Mouse (Mus musculus) megakaryocyte, adult 5-6 weeks (primary cell): ENCODE data around the gene Tbc1d24. TPM values are rescaled to one million over a fixed set of nuclear protein-coding genes. Genes with fewer than 3 reads are reported as not detected.
"Not testable (repeated sequence)": the region's sequence is repeated elsewhere in the genome, so short reads cannot be mapped to it uniquely, and the experiment has no call there.

Experiments
- ATAC-seq: 2 replicates; pipeline ENCODE4 v1.8.0; 2016; ENCODE audit warnings: mild to moderate bottlenecking, inconsistent platforms; ENCODE audit not compliant: poor library complexity, severe bottlenecking
- total RNA-seq, 2 experiments: library from RNA; stranded (forward) in 1 of 2; stranded (reverse) in 1 of 2; fragments of 153-499, 151-499 nt in 1 of 2; fragments of 221-1000, 200-1000 nt in 1 of 2; gene quantifications; 2 replicates each; pipeline versions ENCODE4 v1.2.3 to v1.2.4; 2015 to 2017

Gene Tbc1d24
- total RNA-seq, 2 experiments from 2014 or later = 4.6 to 5.5 TPM

DNA sequence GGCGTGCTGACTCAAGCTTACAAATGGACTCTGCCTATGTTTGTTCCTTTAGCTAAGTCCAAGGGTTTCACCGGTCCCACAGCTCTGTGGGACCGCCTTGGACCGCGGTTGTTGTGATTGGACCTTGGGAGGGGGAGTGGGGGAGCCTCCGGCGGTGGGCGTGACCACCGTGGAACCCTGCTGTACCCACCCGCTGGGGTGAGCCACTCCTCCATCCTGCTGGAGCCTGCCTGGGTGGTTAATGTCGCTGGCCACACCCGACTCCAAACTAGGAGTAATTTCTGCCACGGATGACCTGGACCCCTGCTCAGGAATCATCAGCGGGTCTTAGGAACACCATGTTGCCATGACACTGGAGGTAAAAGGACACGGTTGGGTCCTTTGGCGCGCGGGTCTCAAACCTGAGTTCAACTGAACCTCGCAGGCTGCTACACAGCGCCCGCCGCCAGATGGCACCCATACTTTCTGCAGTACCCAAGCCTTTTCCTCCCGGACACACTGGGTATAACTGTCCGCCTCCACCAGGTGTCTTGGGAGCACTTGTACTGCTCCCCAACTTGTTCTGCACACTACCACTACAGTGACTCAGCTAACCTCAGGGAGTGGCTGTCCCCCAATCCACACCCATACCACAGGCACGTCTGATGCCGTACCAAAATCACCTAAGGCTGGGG, 53.3 kb downstream of the Tbc1d24 start:
- ATAC-seq = peak; percentile 98

- ATAC-seq = no peak
These were observed 54.0 kb downstream of the Tbc1d24 start for GRCm38 (mm10) chr17:24151382-24151781.

DNA sequence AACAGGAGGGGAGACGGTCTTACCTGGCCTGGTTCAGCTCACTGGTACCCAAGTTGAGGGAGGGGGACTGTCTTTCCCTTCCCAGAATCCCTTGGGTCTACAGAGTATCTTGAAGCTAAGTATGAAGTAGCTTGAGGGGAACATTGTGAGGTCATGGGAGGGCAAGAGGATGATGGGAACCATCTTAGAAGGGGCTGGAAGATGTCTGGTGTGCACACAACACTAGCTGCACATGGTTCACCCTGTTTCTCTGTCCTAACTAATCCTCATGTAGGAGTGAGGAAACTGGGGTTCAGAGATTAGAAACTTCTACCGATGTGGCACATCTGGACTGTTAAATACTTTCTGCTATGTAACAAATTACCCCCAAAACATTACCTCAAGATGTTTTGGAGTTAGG, 54.5 kb downstream of the Tbc1d24 start, which contains the start of gene Pdpk1:
Gene Pdpk1, minus strand, starts transcription at position 101 of the 400 bp plus-strand sequence.
- no peak for ATAC-seq

DNA sequence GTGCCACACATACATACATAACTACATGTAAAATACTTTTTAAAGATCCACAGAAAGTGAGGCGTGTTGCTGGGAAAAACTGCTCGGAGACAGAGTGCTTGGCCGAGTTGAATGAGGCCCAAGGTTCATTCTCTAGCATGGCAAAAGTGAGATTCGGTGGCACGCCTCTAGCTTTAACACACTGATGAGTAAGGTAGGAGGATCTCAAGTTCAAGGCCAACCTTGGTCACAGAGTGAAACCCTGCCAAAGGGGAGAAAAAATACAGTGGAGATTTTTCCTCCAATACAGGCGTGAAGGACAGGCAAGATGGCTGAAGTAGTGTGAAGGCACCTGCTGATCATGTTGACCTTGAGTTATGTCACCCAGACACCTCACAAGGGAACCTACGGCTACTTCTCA, 55.9 kb downstream of the Tbc1d24 start:
- ATAC-seq = no peak

GRCm38 (mm10) chr17:24142897-24143296, 62.5 kb downstream of the Tbc1d24 start:
- no peak for ATAC-seq

GRCm38 (mm10) chr17:24141425-24141920, 63.9 kb downstream of the Tbc1d24 start:
- ATAC-seq = peak; percentile 98

DNA sequence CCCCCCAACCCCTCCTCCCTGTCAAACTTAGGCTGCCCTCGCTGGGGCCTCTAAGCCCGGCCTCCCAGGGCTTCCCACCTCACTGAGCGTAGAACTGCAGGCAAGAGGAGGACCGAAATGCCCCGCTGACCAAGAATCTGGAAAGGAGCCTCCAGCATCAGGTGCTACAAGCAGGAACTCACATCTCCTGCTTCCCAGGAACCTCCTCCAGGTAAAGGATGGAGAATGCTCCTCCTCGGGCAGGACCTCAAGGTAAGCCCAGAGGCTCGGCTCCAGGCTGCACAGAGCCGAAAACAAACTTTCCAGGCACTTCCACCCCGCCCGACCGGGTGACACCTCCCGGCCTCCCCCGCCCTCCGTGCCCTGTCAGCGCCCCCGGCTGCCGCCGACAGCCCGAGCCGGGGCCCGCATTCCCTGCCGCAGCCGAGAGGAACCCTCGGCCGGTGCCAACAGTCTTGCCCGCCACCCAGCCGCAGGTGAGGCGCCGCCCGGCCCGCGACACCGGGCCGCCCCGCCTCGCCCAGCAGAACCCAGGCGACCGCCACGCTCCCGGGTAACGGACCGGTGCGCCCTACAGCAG, 64.4 kb downstream of the Tbc1d24 start:
- ATAC-seq = no peak

DNA sequence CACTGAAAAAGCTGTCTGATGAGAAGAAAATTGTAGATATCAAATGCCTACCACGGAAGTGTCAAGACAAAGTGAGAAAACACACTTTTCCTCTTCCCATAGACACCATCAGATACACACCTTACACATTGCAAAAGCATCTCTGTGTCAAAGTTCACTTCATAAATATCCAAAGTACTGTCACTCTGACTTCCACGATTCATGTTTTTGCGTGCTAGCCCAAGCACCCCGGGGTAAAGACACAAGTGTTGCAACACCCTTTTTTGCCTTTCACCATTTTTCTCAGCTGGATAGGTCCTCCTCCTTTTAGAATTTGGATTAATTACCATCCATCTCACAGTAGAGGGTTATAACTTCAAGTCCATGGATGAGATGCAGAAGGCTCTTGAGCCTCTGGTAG, 65.4 kb downstream of the Tbc1d24 start:
- ATAC-seq = no peak

DNA sequence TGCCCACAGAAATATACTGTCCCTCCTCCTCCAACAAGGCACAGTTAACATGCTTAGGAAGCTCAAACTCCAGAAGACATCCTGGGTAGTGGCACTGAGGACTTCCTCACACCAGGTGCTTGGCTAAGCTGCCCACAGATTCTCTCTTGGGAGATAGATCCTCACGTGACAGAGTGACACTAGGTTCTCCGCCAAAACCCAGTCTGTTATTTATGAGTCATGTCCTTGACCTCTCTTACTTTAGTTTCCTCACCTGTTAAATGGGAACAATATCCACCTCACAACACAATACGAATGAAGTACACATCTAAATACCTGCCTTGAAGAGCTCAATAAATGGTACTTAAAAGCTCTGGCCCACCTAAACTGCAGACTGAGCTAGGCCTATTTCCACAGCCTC, 66.1 kb downstream of the Tbc1d24 start:
- no peak for ATAC-seq

DNA sequence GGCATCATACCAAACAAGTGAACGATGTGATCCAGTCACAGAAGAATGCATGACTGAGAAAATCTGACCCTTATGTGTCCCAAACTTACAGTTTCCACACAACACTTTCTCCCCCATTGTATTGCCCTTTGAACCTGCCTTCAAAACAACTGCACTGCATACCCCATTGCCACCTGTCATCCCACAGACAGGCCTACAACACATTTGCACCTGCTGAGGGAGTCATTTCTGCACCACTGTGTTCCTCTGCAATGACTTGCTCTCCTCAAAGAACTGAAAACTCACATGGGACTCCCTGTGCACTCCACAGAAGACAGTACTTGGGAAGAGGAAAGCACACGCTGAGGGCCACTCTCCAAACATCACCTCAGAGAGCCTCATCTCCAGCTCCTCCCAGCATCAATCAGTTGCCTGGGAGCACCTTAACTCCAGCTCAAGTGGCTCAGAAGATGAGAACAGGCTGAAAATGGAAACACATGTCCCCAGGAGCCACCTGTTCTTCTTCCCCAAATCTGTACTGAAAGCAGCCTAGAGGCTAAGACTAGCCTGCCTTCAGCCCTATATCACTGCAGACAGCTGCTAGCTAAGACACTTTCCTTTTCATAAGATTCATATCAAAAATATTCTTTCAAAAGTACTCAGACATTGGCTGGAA, 68.0 kb downstream of the Tbc1d24 start:
- no peak for ATAC-seq

DNA sequence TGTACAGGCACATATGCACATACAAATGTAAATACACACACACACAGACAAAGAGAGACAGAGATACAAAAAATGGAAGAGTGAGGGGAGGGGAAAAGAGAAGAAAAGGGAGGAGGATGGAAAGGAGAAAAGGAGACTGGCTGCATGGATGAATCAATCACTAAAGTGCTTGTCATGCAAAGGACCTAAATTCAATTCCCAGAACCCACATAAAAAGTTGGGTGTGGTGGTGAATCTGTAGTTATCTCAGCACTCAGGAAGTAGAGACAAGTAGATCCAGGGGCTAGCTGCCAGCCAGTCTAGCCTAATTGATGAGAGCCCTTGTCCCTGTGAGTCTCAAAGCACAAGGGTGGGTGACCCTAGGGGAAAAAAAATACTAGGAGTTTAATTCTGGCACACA, 71.3 kb downstream of the Tbc1d24 start:
- ATAC-seq = no peak

GRCm38 (mm10) chr17:24132919-24133318, 72.4 kb downstream of the Tbc1d24 start:
- ATAC-seq = not testable (repeated sequence)

GRCm38 (mm10) chr17:24131570-24131969, 73.8 kb downstream of the Tbc1d24 start:
- ATAC-seq = no peak

DNA sequence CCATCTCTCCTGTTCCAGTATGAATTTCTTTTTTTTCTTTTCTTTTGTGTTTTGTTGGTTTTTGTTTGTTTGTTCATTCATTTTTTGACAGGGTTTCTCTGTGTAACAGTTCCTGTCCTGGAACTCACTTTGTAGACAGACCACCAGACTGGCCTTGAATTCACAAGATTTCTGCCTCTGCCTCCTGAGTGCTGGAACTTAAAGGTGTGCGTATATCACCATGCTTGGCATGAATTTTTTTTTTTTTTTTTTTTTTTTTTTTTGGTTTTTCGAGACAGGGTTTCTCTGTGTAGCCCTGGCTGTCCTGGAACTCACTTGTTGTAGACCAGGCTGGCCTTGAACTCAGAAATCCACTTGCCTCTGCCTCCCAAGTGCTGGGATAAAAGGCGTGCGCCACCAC, 76.1 kb downstream of the Tbc1d24 start:
- not testable (repeated sequence) for ATAC-seq

DNA sequence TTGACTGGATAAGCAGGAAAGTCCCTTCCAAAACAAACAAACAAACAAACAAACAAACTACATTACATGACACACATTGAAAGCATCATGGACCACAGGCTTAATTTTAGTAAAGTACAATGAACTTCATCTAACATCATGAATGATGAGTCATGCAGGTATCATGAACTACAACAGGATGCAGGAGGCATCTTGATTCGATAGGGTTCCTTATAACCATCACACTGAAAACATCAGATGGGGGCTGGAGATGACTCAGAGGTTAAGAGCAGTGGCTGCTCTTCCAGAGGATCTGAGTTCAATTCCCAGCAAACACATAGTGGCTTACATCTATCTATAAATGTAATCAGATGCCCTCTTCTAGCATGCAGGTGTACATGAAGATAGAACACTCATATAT, 77.8 kb downstream of the Tbc1d24 start:
- no peak for ATAC-seq

DNA sequence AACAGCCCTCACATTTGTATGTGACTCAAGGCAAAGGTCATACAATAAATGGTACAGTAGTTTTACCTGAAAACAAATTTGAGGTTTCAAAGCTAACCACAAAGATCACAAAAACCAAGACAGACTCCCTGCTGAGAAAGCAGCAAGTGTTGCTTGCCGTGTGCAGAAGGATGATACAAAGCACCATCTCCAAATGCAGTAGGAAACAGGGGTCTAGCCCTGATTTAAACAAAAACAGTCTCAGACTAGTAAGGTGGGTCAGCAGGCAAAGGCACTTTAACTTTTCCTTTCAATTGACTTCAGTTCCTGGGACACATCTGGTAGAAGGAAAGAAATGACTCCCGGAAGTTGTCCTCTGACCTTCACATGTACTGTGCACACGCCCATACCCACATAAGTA, 78.6 kb downstream of the Tbc1d24 start:
- ATAC-seq = no peak

Other genes with a start within 250 kb of the Tbc1d24 start
- gene Prss30, start 225.0 kb downstream of the Tbc1d24 start, total RNA-seq (2015) = 1.2 and 2.5 TPM in 2 replicates
- gene Prss30, start 225.0 kb downstream of the Tbc1d24 start, total RNA-seq (2017) = 0.89 and 1.2 TPM in 2 replicates
- gene Prss22, start 207.5 kb downstream of the Tbc1d24 start, total RNA-seq (2015) = not detected in 2 replicates
- not detected in 2 replicates for gene Prss22, start 207.5 kb downstream of the Tbc1d24 start, total RNA-seq (2017)
- not detected in 2 replicates for gene Prss27, start 167.4 kb downstream of the Tbc1d24 start, total RNA-seq (2015)
- gene Prss27, start 167.4 kb downstream of the Tbc1d24 start, total RNA-seq (2017) = not detected in 2 replicates
- 12.0 and 16.7 TPM in 2 replicates for gene Kctd5, start 132.1 kb downstream of the Tbc1d24 start, total RNA-seq (2015)
- gene Kctd5, start 132.1 kb downstream of the Tbc1d24 start, total RNA-seq (2017) = 17.3 and 17.7 TPM in 2 replicates
- 45.4 and 51.3 TPM in 2 replicates for gene Pdpk1, start 54.6 kb downstream of the Tbc1d24 start, total RNA-seq (2015)
- 50.6 and 57.7 TPM in 2 replicates for gene Pdpk1, start 54.6 kb downstream of the Tbc1d24 start, total RNA-seq (2017)
- gene Amdhd2, start 41.8 kb downstream of the Tbc1d24 start, total RNA-seq (2015) = 28.8 and 36.3 TPM in 2 replicates
- 44.4 and 68.1 TPM in 2 replicates for gene Amdhd2, start 41.8 kb downstream of the Tbc1d24 start, total RNA-seq (2017)
- 468 and 476 TPM in 2 replicates for gene Atp6v0c, start 35.9 kb downstream of the Tbc1d24 start, total RNA-seq (2015)
- gene Atp6v0c, start 35.9 kb downstream of the Tbc1d24 start, total RNA-seq (2017) = 175 and 180 TPM in 2 replicates
- 0.11 TPM in 1 of 2 replicates, not detected in the other for gene Ntn3, start 4.0 kb upstream of the Tbc1d24 start, total RNA-seq (2015)
- 0.08 TPM in 1 of 2 replicates, not detected in the other for gene Ntn3, start 4.0 kb upstream of the Tbc1d24 start, total RNA-seq (2017)
- gene Tedc2, start 15.3 kb upstream of the Tbc1d24 start, total RNA-seq (2015) = 6.6 and 7.8 TPM in 2 replicates
- gene Tedc2, start 15.3 kb upstream of the Tbc1d24 start, total RNA-seq (2017) = 12.3 and 13.5 TPM in 2 replicates
- gene Ccnf, start 45.9 kb upstream of the Tbc1d24 start, total RNA-seq (2015) = 34.1 and 35.1 TPM in 2 replicates
- 40.4 and 49.4 TPM in 2 replicates for gene Ccnf, start 45.9 kb upstream of the Tbc1d24 start, total RNA-seq (2017)
- 0.41 and 0.58 TPM in 2 replicates for gene Abca17, start 145.5 kb upstream of the Tbc1d24 start, total RNA-seq (2015)
- gene Abca17, start 145.5 kb upstream of the Tbc1d24 start, total RNA-seq (2017) = 0.28 and 0.88 TPM in 2 replicates
- 40.2 and 43.6 TPM in 2 replicates for gene Abca3, start 146.4 kb upstream of the Tbc1d24 start, total RNA-seq (2015)
- gene Abca3, start 146.4 kb upstream of the Tbc1d24 start, total RNA-seq (2017) = 32.2 and 33.5 TPM in 2 replicates
- 93.0 and 102 TPM in 2 replicates for gene Rnps1, start 209.0 kb upstream of the Tbc1d24 start, total RNA-seq (2015)
- 115 and 125 TPM in 2 replicates for gene Rnps1, start 209.0 kb upstream of the Tbc1d24 start, total RNA-seq (2017)
- gene Eci1, start 221.1 kb upstream of the Tbc1d24 start, total RNA-seq (2015) = 26.0 and 30.6 TPM in 2 replicates
- gene Eci1, start 221.1 kb upstream of the Tbc1d24 start, total RNA-seq (2017) = 10.2 and 19.1 TPM in 2 replicates
- gene Dnase1l2, start 237.5 kb upstream of the Tbc1d24 start, total RNA-seq (2015) = 2.6 and 4.7 TPM in 2 replicates
- 1.4 and 1.7 TPM in 2 replicates for gene Dnase1l2, start 237.5 kb upstream of the Tbc1d24 start, total RNA-seq (2017)